Mouse (Mus musculus) spleen, postnatal 14 days (tissue): ENCODE measurements around the gene Fscn3.

Experiments
- DNase-seq, 2 experiments: peaks; one replicate each; pipeline ENCODE4 v3.0.0; 2021 to 2022; ENCODE audit warnings: low spot score in 2 of 2

Fscn3 gene

DNA sequence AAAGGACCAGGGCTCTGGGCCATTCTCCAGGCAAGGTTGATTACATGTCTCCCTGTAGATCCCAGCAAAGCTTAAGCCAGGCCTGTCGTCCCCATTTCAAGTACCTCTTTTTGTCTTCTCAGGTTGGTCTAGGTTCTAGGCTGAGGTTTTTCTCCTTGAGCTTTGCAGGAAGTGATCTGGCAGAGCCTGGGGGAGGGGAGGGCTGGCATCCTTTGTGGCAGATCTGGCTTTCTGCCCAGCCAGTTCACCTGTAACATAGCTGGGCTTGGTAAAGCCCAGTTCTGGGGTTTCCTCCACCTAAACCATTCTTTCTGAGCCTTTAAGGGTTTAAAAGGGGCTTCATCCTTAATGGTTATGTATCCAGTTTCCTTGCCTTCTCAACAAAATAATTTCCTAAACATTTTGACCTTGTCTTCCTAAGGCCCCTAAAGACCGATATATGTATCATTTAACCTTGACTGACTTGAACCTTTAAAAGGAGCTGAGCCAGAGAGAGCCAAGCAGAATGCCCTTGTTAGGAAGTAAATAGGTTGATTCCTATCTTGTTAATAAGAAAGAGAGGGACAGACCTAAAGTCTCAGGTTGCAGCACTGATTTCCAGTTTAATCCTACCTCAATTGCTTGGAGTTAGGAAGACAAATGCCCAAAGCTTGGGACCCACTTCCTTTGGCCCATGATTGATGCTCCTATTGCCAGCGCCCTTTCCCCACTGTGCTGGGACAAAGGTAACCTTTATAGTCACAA, at the start of gene Fscn3:
Gene Fscn3 (plus strand): TSS at position 694 of the 744 bp plus-strand sequence.
- DNase-seq, result no peak

DNA sequence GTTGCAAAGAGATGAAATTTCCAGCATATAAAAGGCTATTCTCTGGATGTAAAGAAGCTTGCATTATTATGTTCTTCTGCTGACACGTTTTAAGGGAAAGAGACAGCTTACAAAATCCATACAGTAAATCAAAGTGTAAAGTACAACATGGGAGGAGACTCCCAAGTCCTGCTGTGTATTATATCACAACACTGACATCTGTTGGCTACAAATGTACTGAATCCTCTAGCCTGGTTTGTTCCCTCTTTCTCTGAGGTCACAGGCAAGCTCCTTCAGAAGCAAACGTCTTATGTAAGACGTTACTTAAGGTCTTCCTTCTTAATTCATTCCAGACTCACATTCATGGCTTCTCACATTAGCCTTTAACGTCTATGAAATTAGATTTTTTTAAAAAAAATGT, 45.6 kb upstream of the Fscn3 start:
- no peak for DNase-seq

DNA sequence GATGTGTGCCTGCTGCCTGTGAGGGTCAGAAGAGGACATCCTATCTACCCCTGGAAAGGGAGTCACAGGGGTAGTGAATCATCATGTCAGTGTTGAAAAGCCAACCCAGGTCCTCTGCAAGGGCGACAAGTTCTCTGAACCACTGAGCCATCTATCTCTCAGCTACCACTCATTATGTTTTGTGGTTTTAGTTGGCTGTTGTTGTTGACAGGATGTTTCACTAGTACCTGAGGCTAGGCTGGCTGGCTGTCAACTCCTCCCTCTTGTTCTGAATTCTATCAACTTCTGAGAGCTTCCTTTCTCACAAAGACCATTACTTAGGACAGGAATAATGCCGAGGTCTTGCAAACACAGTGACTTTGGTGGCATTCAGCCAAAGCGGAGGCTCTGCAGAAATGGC, 42.4 kb upstream of the Fscn3 start:
- no peak for DNase-seq

DNA sequence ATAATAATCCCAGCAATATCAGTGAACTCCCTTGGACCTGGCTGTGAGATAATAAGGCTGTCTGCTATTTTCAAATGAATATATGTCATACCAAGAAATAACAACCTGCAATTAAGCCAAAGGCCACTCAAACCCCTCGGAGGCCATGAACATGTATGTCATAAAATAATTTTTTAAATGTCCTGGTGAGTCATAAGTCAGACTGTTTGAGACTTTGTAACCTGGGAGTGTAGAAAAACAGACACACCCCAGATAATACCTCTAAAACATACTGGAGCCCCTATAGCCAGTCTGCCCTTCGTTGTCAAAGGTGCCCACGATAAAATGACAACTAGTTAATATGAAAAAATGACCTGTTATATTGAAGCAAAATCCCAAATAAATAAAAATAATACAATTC, 38.6 kb upstream of the Fscn3 start:
- DNase-seq, result no peak

DNA sequence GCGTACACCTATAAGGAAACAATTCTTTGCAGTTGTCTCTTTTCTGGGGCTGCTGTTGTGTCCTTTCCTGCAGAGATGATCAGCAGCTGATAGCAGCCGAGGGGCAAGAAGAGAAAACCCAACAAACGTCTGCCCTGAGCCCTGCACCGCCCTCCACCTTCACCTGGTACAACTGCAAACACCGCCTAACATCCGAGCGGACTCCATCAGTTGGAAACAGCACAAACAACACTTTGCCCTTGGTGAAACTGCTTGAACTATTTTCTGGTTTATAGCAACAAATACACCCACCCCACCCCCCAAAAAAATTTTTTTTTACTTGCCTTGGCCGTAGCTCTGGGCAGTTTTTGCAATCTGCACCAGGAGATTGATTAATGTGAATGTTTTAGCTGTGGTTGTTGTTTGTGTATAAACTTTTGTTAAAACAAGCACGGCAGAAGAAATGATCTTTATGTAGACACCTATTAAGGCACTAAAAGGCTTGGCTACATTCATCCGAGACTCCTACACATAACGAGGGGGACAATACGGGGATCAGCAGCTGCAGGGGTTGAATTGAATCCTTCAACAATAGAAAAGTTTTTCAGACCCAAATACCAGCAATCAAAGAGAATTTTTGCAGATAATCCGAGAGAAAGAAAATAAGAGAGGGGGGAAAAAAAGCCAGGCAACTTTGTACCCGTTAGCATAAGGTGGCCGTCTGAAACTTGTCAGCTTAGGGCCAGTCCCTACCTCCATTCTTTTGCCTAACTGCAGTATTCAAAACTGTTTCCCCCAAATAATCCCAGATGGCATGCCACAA, 31.3 kb upstream of the Fscn3 start:
- DNase-seq, result no peak

DNA sequence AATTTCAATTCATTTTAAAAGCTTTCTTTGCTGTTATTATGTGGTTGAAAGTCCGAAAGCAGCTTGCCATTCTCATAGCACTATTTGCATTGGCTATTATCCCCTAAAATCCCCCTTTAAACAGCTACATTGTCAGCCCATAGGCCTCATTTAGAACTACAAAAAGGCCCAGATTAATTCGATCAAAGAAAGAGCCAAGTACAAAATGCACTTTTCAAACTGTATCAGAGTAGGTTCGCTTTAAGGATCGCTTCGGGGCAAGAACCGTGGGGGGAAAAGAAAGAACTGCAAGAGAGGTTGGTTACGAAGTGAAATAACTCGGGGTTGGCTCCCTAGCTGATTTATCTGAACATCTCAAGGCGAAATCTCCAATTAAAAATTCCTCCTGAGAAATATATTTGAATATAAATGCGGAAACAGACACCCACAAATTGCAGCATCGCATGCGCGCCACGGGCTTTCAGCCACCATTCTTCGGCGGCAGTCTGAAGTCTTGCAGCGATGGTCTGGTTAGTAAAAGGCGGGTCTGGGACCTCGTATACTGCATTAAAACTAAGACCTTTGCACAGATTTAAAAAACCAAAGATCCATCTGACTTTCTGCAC, 30.6 kb upstream of the Fscn3 start:
- no peak for DNase-seq

DNA sequence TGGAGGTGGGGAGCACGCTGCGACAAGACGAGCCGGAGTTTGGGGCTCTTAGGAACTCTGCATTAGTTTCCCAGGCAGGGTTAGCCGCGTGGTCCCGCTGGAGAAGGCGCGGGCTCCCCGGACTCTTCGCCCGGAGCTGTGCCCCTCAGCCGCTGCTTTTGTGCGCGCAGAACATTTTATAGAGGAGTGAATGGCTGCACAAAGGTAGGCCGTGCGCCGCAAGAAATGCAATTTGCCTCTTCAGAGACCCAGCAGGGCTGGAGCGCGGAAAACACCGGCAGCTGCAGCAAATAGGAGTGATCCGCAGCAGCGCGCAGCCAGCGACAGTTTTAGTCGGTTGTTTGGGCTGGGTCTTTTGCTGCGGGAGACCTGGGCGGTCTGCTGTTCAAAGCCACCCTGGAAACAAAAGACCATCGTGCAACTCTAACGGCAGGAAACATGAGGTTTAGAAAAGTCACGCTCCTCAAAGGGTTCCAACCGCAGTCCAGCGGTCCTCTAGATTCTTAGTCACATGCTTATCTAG, 29.8 kb upstream of the Fscn3 start, which contains the start of gene Zfp800:
Gene Zfp800 (minus strand): TSS at position 325 of the 523 bp plus-strand sequence.
- no peak for DNase-seq

DNA sequence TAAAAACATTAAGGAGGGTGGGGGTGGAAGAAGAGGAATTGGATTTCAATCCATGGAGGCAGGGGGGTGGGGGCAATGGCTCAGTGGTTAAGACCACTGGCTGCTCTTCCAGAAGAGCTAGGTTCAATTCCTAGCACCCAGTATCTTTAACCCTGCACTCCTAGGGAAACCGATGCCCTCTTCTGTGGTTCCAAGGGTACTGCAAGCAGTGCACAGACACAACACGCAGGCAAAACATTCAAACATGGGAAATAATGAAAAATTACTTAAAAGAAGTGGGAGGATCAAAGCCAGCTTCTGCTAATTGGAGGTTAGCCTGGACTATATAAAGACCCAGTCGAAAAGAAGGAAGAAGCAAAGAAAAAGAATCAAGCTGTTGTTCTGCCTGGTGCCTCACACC, 28.9 kb upstream of the Fscn3 start:
- no peak for DNase-seq

DNA sequence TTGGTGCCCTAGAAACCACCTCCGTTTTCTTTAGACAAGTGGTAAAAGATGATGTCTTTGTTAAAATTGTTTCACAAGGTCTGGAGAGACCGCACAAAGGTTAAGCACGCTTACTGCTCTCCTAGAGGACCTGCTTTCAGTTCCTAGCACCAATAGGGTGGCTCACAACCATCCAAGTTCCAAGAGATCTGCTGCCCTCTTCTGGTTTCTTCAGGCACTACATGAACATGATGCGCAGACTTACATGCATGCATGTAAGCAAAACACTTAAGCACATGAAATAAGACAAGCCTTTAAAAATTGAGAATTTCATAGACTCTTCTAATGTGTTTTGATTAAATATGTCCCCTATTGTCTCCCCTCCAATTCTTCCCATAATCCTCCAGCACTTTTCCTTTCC, 27.8 kb upstream of the Fscn3 start:
- DNase-seq, result no peak

DNA sequence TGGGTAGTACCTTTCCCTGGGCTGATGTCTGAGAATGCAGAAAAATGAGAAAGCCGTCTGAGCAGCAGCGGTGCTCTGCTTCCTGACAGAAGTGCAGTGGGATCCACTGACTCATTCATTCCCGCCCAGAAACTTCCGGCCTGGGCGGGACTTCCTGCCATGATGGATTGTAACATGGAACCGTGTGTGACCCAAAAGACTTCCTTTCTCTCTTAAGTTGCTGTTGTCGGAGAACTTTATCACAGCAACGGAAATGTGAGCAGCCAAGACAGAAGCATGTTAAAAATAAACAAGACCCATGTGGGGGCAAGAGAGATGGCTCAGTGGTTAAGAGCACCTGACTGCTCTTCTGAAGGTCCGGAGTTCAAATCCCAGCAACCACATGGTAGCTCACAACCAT, 17.5 kb upstream of the Fscn3 start:
- no peak for DNase-seq

DNA sequence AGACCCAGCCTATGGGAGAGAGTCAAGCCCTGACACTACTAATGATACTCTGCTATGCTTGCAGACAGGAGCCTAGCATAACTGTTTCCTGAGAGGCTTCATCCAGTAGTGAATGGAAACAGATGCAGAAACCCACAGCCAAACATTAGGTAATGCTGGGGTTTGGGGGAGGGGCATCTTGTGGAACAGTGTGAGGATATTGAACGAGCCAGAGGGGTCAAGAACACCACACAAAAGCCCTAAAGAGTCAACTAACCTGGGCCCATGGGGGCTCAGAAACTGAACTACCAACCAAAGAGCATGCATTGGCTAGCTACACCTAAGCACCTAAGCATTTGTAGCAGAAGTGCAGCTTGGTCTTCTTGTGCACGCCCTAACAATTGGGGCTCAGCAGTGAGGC, 16.4 kb upstream of the Fscn3 start:
- no peak for DNase-seq

DNA sequence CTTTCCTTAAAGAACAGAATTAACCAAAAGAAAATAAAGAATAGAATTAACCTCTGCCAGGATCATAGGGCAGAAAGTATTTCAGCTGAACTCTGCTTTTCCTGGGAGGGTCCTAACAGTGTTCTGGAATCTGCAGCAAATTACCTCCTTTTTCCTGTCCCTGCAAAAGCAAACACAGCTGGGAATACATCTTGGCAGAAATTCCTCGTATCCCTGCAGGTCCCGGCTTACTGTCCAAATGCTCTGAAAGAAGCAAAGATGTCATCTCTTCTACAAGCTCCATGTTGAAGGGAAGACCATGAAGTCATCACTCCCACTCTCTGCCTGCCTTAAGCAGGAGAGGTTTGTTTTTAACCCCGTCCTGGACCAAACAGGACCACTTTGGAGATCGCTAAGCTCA, 10.6 kb upstream of the Fscn3 start:
- DNase-seq, result no peak

DNA sequence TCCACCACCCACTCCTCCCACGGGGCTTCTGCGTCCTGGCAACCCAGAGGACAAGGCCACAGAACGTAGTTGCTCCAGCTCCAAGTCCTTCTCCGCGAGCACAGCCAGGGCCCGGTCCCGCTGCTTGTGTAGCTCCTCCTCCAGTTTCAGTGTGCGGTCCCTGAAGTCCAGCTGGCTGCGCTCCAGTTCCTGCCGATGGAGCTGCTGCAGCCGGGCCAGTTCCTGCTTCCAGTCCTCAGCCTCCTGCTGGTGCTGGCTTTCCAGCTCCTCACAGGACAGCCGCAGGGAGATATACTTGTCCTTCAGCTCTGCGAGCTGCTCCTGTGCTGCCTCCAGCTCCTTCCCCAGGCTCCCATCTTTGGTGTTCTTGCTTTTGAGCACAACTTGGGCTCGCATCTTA, 9.1 kb upstream of the Fscn3 start:
- DNase-seq, result no peak

DNA sequence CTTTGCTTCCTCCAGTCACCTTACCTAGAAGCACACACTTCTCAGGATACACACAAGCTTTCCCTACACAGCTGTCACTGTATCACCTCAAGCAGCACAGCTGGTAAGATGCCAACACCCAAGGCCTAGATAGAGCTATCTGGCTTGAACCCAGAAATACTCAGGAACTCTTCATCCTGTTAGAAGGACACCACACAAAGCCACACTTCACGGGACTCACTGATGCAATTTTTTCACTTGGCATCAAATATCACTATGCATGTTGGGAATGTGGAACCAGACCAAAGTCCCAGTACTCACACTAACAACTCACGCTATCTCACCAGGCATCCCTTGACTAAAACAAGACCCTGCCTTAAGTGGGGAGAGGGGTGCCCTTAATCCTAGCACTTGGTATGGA, 7.9 kb upstream of the Fscn3 start:
- DNase-seq, result no peak

DNA sequence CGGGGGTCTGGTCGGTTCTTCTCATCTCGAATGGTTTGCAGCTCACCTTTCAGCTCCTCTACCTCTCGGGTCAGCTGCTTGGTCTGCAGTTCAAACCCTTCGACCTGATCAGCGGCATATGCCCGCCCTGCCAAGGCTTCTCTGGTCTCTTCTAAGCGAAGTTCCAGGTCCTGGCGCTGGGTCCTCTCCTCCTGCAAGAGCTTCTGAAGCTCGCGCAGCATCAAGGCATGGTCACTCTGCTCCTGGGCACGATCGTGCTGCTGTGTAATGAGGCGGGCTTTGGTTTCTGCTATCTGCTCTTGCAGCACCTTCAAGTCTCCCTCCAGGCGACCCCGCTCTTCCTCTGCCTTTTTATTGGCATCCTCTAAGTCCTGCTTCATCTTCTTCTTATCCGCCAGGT, 7.2 kb upstream of the Fscn3 start:
- DNase-seq, result no peak

DNA sequence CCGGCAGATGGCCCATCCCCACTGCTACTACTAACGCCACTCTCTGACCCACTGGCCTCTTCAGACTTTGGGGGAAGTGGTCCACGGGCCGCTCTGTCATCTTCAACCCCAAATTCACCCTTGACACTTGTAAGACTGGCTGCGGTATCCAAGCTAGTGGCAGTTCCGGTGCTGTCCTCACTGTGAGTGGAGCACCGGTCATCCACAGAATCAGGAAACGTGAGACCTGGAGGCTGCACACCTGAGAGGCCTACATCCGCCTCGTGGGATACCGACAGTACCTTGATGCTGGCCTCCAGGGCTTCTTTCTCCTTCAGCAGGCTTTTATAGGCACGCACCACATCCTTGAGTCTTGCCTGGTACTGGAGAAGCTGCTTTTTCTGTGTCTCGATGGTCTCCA, 6.7 kb upstream of the Fscn3 start:
- DNase-seq, result no peak

DNA sequence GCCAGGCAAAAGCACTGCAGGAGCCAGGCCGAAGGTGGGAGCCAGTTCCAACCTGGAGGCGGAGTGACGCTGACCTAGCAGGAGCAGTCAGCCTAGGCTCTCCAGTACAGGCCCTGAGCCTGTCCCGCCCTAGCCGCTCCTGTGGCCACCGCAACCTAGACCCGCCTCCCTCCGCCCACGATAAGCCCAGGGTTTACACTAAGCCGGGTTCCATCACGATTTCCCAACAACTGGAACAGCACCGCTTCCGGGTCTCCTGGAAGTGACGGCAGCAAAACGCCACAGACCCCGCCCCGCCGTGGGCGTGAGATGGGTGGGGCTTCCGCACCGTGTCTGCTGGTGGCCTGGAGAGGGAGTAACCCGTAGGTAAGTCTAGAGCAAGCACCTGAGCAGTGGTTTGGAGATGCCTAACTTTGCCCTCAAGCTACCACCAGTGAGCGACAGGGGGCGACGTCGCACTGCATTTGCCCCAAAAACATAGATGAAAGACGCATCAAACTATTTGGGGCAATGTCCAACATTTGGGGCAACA, 6.1 kb upstream of the Fscn3 start:
- DNase-seq, result peak; percentile 93 to 94

DNA sequence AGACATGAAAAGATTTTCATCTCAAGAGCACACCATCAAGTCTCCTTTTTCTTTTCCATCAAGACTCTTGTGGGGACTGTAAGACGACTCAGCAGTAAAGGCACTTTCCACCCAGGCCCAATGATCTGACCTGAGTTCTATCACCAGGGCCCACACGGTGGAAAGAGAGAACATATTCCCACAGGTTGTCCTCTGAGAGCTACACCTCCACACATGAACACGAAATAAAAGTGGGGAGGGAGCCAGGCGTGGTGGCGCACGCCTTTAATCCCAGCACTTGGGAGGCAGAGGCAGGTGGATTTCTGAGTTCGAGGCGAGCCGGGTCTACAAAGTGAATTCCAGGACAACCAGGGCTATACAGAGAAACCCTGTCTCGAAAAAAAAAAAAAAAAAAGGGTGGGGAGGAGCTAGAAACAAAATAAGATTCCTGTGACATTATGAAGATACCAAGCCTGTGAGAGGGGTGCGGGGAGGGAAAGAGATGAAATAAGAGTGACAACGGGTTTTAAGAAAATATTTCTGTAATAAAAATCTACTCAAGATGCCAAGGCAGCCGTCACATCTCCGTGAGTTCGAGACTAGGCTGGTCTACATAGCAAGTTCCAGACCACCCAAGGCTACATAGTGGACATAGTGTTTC, 4.8 kb upstream of the Fscn3 start:
- DNase-seq, result no peak

DNA sequence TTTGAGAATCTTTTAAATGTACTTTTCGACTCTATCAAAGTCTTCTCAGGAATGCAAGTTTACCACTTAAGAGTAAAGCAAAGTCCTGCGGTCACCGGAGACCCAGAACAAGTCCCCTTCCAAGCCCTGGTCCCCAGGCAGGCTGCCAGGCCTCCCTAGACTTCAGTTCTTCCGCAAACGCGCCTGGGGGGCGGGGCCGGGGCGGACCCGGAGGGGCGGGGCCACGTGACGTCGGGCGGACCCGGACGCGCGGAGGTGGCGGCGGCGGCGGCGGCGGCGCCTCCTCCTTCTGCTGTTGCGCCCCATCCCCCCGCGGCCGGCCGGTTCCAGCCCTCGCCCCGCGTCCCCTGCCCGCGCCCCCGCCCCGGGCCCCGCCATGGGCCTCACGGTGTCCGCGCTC, 4.3 kb upstream of the Fscn3 start, which contains the start of gene Arf5:
Gene Arf5 (plus strand): TSS at position 248 of the 400 bp plus-strand sequence.
- DNase-seq, result peak; percentile 93 to 96

DNA sequence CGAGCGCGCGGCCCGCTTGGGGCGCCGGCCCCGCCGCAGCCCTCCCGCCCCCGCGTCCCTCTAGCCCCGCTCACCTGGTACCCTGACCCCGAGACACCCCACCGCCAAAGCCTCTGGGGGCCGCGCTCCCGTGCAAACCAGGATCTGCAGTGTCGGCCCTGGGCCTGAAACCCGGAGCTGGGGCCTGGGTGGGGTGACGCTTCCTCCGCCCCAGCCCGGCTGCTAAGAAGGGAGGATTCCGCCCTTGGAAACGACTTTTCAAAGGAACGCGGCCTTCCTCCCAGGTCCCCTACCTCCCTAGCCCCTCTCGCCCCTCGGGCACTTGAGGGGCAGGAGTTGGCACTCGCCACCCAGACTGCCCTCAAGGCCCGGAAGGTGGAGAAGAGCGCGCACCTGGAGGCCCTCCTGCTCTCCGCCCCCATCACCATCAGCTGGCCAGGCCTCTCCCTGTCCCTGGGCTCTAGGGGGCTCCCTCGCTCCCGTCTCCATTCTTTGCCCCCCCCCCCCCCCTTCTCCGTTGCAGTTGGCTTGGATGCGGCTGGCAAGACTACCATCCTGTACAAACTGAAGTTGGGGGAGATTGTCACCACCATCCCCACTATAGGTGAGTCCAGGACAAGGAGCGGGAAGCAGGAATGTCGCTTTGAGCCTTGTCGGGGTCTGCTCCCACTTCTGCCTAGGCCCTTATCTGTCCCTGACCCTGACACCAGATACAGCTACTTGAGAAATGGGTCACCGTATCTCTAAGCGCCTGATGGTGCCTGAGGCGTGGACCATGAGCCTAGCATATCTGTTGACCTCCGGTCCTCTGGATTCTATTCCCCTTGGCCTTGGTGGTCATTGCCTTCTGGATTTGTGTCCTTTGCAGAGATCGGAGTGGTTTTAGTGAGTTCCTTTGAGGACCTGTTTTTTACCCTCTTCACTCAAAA, 3.6 kb upstream of the Fscn3 start:
- peak; percentile 40 to 44 for DNase-seq

DNA sequence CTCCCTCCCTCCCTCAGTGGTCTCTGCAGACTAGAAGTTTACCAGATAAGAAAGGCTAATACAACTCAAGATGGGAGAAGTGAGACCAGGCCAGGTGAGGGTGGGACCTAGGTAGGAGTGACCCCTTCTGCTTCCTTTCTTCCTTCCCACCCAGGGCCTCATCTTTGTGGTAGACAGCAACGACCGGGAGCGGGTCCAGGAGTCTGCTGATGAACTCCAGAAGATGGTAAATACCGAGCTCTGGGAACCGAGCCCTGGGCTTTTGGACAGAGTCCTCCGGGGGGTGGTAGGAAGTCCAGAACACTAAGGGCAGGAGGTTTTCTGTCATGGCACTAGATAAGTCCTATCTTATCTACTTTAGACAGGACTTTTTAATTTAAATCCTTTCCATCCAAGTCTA, 2.6 kb upstream of the Fscn3 start:
- no peak for DNase-seq
